Mouse (Mus musculus) embryo, embryonic 10.5 days (tissue): Measurements from ENCODE around the gene 4930415O20Rik.

ENCODE experiments used
- DNase-seq: peaks from one replicate; pipeline ENCODE4 v3.0.0-alpha.2; 2015; ENCODE audit warnings: low spot score

4930415O20Rik gene

DNA sequence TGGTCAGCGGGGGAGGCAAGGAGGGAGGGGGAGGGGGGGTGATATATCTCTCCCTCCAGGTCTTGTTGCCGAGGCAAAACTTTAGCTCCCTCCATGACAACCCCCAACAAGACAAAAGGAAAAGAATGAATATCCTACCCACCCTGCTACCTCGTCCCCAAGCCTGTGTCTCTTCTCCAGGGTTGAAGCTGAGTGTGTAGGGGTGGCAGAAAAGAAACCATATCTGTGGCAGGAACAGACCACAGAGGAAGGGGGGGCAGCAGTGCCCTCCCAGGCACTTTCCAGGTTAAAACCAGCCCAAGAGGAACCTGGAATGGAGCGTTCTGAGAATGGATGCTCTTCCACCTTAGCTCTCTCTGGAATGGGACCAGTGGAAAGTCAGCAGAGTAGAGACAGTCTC lies 59.7 kb downstream of the 4930415O20Rik start, which contains the start of gene Cacnb3:
TSS of gene Cacnb3 (plus strand) at position 301 of the 400 bp plus-strand sequence.
- no peak for DNase-seq

DNA sequence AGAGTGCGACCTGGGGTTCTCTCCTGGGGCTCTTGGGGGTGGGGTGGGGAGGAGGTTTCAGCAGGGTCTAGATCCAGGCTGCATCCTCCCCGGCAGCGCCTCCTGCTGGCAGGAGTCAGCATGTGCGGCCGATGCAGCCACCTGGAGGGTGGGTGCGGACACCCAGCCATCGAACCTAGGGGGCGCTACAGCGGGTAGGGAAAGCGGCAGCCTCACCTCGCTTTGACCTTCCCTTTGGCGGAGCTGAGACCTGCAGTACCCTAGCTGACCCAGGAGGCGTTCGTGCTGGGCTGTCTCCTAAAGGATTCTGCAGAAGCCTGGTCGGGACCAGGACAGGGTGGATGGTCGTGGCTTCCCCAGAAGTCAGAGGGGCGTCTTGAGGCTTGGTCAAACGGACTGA lies 60.7 kb downstream of the 4930415O20Rik start:
- peak; percentile 88 for DNase-seq

DNA sequence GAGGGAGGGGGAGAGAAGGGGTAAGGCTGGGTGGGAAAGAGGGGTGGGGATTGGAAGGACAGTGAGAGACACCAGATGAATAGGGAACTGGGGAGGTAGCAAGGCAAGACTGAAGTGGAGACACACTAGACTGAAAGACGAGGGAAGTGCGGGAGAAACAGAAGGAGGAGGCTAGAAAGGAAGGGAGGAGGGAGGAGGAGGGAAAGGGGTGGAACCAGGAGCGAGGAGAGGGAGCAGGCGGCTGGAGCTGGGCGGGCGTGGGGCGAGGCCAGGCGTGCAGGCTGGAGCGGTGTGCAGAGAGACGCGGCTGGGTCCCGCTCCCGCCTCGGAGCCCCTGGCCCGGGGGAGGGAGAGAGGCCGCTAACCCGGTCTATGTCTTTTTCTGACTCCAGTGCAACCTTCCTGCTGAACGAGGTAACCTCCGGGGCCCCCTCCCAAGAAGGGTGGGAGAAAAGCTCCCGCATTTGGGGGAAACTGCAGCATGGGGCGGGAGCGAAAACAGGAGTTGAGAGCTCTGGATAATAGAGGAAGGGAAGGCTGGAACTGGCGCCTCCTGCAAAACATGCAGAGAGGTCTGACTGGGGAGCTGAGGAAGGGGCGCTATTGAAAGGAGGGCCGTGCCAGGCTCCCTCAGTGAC lies 61.4 kb downstream of the 4930415O20Rik start:
- DNase-seq: peak; percentile 77

DNA sequence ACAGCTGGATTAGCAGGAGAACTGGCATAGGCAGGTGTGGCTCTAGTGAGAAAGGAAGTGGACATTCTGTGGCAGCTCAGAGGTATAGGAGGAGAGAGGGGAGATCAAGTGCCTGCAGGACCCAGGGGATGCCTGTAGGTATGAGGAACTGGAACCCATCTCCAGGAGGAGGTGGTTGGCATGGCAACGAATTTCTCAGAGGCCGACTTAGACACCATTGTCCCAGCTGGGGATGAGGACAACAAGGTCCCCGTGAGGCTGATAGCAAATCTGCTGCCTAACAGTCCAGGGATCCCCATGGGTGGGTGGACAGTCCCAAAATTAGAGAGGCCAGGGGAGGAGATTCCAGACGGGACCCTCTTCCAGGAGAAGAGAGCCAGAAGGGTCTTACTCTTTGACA lies 62.1 kb downstream of the 4930415O20Rik start:
- DNase-seq: peak; percentile 57

DNA sequence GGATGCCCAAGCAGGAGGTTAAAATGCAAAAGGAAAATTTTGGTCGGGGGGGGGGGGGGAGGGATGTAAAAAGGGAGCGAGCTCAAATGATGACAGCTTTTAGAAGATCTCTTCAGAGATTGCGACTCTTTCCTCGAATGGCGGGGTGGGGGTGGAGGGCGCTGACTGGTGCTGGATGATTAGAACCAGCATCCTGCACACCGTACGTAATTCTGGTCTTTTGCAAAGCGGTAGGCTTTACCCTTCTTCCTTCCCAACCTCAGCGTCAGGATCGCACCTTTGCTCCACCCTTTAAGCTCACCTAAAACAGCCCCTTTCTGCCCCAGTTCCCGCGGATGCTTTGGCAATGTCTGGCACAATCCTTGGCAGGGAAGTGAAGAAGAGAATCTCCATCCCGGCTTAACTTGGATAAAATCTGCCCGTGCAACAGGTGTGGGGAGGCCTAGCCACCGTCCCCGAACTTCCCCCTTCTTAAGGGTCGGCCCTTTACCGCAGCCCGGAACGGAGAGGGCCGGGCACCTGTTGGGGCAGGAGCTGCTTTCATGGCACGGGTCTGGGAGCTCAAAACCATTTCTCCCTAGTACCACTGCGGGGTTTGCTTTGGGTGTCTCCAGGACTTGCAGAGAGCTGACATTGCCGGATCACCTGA lies 63.1 kb downstream of the 4930415O20Rik start:
- no peak for DNase-seq

DNA sequence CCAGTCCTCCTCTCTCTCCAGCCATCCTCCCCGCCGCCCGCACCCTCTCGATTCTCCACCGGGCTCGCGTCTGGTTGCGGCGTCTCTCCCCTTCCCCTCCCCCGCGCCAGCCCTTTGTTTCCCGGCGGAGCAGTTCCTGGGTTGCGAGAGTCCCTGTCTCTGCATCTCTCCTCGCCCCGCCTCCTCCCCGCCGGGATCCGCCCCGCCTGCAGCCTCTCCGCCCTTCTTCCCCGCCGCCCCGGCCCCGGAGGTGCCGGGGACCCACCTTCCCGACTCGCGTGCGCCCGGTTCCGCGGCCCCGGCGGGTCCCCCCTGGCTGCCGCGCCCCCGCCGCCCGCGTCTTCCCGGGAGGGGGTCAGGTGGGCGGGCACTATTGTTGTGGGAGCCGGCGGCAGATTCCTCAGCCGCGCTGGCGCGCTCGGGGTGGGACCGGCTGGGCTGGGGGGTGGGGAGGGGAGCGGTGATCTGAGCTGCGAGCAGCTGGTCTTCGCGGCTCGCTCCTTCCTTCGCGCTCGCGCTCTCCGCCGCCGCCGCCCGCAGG lies 63.8 kb downstream of the 4930415O20Rik start:
- DNase-seq: peak; percentile 87

DNA sequence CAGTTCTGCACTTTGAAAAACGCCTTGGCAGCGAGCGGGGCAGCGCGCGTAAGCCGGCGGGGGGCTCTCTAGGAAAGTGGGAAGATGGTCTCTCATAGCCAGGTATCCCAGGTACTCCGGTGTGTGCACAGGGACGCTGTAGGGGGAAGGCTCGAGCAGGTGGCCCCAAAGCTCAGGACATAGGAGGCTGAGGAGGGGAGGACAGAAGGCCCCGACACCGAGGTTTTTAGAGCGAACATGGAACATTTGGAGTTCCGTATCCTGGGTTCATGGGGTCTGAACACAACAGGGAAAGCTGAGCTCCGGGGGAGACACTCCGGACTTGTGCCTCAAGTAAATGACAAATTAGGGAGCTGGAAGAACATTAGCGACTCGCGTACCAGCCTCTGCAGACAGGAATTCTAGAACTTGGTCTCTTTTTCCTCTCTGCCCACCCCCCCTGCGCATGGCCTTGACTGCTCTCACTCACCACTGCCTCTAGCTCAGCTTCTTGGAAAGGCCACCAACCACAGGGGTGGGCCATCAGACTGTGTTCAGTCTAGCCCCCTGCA lies 64.6 kb downstream of the 4930415O20Rik start:
- DNase-seq: peak; percentile 50

DNA sequence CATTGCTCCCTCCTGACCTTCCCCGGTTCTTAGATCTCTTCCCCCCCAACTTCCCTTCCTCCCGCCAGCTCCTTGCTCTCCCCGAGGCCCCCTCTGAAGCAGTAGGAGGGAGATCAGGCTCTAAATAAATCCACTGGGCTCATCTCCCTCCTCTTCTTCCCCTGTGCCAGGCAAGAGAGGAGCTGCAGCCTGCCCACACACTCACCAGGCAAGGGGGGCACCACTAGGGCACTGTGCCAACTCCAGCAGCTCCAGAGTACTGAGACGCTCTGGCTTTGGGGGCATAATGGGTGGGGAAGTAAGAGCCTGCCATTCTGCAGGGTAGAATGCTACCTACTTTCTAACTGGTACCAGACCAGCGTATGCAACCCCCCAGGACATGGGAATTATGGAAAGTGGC lies 65.7 kb downstream of the 4930415O20Rik start:
- DNase-seq: no peak

DNA sequence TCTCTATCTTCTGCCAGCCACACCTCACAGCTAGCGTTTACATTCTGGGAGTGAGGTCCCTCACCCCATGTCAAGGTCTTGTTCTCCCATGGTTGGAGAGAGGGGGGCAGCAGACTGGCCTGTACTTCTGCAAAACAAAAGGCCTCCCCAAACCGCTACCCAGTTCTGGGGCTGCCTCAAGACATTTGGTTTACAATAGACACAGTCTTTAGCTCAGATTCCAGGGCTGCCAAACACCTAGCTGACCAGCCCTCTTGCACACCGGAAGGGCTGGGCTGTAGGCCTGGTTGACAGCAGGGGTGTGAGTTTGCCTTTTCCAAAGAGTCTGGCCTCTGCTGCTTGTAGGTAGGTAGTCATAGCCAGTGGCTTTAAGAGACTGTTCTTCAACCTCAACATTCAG lies 66.4 kb downstream of the 4930415O20Rik start:
- no peak for DNase-seq
